Mouse (Mus musculus): ENCODE measurements around the gene Spsb2. TPM values are rescaled to one million over a fixed set of nuclear protein-coding genes. Genes with fewer than 3 reads are reported as not detected.

Spsb2 gene
- total RNA-seq, 1 experiment = 10.1 TPM

GRCm38 (mm10) chr6:124789519-124789918 lies 18.9 kb upstream of the Spsb2 start:
- Histone ChIP-seq H3K4me3 (ENCODE audit: insufficient read depth in 1 of 2, low read depth in 1 of 2, low read length in 2 of 2, poor library complexity in 1 of 2, severe bottlenecking in 1 of 2) (no peak overlapping the region), H3K36me3 (ENCODE audit: control insufficient read depth, insufficient read depth, low read length, poor library complexity, severe bottlenecking) (no peaks in the 10 kb centered on the region), H3K27ac (ENCODE audit: insufficient read depth, low read depth, low read length, poor library complexity, severe bottlenecking) (no peak overlapping the region), H3K9me3 (ENCODE audit: control insufficient read depth, insufficient read depth, low read depth, low read length) (no peaks in the 10 kb centered on the region), H3K4me1 (ENCODE audit: control insufficient read depth in 2 of 2, insufficient read depth in 2 of 2, low read length in 2 of 2, poor library complexity in 1 of 2) (peaks cover 1 to 11% of the 10 kb centered on the region in 2 experiments; a peak in 2 of 4 replicates), H3K9ac (ENCODE audit: insufficient read depth, low read depth, low read length, poor library complexity, severe bottlenecking) (no peak overlapping the region)
- DNase-seq (ENCODE audit: low read depth, low spot score) = no peak
- in situ Hi-C loops (cut with MboI; ENCODE audit: low sequenced_read_pairs in 2 of 2, unreplicated experiment in 2 of 2) = no loop called here
- TF ChIP-seq ZNF384 (IDR thresholded peaks at IDR 0.05; ENCODE audit: low read depth, low read length) (no peak), ZC3H11A (IDR thresholded peaks at IDR 0.05; ENCODE audit: borderline replicate concordance, low read depth, low read length) (no peak), CHD2 (IDR thresholded peaks at IDR 0.05; ENCODE audit: low read depth, low read length) (no peak), HCFC1 (IDR thresholded peaks at IDR 0.05; ENCODE audit: borderline replicate concordance, insufficient read depth, low read length) (no peak), MAFK (IDR thresholded peaks at IDR 0.05; ENCODE audit: insufficient read depth, low read depth, low read length) (no peak)

GRCm38 (mm10) chr6:124790121-124790520 lies 18.3 kb upstream of the Spsb2 start:
- no peaks in the 10 kb centered on the region for H3K36me3 ChIP-seq (ENCODE audit: control insufficient read depth, insufficient read depth, low read length, poor library complexity, severe bottlenecking)
- no peak for DNase-seq (ENCODE audit: low read depth, low spot score)
- peaks cover 1 to 11% of the 10 kb centered on the region in 2 experiments; a peak in 2 of 4 replicates for H3K4me1 ChIP-seq (ENCODE audit: control insufficient read depth in 2 of 2, insufficient read depth in 2 of 2, low read length in 2 of 2, poor library complexity in 1 of 2)
- in situ Hi-C loops (cut with MboI; ENCODE audit: low sequenced_read_pairs in 2 of 2, unreplicated experiment in 2 of 2) = no loop called here
- no peak overlapping the region for H3K4me3 ChIP-seq (ENCODE audit: insufficient read depth in 1 of 2, low read depth in 1 of 2, low read length in 2 of 2, poor library complexity in 1 of 2, severe bottlenecking in 1 of 2)
- H3K9ac ChIP-seq (ENCODE audit: insufficient read depth, low read depth, low read length, poor library complexity, severe bottlenecking) = no peak overlapping the region
- no peaks in the 10 kb centered on the region for H3K9me3 ChIP-seq (ENCODE audit: control insufficient read depth, insufficient read depth, low read depth, low read length)
- TF ChIP-seq ZC3H11A (IDR thresholded peaks at IDR 0.05; ENCODE audit: borderline replicate concordance, low read depth, low read length) (no peak), ZNF384 (IDR thresholded peaks at IDR 0.05; ENCODE audit: low read depth, low read length) (no peak), MAFK (IDR thresholded peaks at IDR 0.05; ENCODE audit: insufficient read depth, low read depth, low read length) (no peak), HCFC1 (IDR thresholded peaks at IDR 0.05; ENCODE audit: borderline replicate concordance, insufficient read depth, low read length) (no peak), CHD2 (IDR thresholded peaks at IDR 0.05; ENCODE audit: low read depth, low read length) (no peak)
- H3K27ac ChIP-seq (ENCODE audit: insufficient read depth, low read depth, low read length, poor library complexity, severe bottlenecking) = no peak overlapping the region

DNA sequence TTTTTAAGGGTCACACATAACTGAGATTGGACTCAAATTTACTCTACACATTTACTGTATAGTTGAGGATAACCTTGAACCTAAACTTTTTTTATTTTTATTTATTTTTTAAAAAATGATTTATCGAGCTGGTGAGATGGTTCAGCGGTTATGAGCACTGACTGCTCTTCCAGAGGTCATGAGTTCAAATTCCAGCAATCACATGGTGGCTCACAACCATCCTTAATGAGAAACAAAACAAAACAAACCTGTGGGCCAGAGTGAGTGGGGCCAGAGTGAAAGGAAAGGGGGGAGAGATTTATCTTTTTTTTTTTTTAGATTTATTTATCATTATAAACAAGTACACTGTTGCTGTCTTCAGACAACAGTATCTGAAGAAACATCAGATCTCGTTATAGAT lies 16.6 kb upstream of the Spsb2 start:
- peaks cover 3% of the 10 kb centered on the region; the same call in 1 of the 2 replicates for H3K36me3 ChIP-seq (ENCODE audit: control insufficient read depth, insufficient read depth, low read length, poor library complexity, severe bottlenecking)

DNA sequence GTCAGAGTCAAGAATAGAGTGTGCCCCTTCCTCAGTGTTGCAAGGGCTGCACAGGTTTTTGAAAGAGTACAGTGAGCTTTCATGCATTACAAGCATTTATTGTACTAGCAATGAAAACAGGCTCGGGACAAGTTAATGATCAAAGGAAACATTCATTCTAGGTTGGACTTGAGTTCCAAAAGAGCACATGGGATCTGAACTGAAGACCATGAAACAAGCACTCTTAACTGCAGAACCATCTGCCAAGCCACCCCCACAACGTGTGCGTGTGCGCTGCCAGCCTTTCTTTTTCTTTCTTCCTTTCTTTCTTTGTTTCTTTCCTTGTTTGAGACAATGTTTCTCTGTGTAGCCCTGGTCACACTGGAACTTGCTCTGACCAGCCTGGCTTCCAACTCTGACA lies 12.7 kb upstream of the Spsb2 start:
- no peaks in the 10 kb centered on the region for H3K9me3 ChIP-seq (ENCODE audit: control insufficient read depth, insufficient read depth, low read depth, low read length)
- peaks cover 0 to 5% of the 10 kb centered on the region in 2 experiments; a peak in 2 of 4 replicates for H3K4me1 ChIP-seq (ENCODE audit: control insufficient read depth in 2 of 2, insufficient read depth in 2 of 2, low read length in 2 of 2, poor library complexity in 1 of 2)
- H3K4me3 ChIP-seq (ENCODE audit: insufficient read depth in 1 of 2, low read depth in 1 of 2, low read length in 2 of 2, poor library complexity in 1 of 2, severe bottlenecking in 1 of 2) = no peak overlapping the region
- peak overlapping the region; percentile 53 for H3K27ac ChIP-seq (ENCODE audit: insufficient read depth, low read depth, low read length, poor library complexity, severe bottlenecking)
- H3K9ac ChIP-seq (ENCODE audit: insufficient read depth, low read depth, low read length, poor library complexity, severe bottlenecking) = no peak overlapping the region
- TF ChIP-seq HCFC1 (IDR thresholded peaks at IDR 0.05; ENCODE audit: borderline replicate concordance, insufficient read depth, low read length) (no peak), MAFK (IDR thresholded peaks at IDR 0.05; ENCODE audit: insufficient read depth, low read depth, low read length) (no peak), CHD2 (IDR thresholded peaks at IDR 0.05; ENCODE audit: low read depth, low read length) (no peak), ZNF384 (IDR thresholded peaks at IDR 0.05; ENCODE audit: low read depth, low read length) (no peak), ZC3H11A (IDR thresholded peaks at IDR 0.05; ENCODE audit: borderline replicate concordance, low read depth, low read length) (no peak)
- H3K36me3 ChIP-seq (ENCODE audit: control insufficient read depth, insufficient read depth, low read length, poor library complexity, severe bottlenecking) = peaks cover 3% of the 10 kb centered on the region; the same call in 1 of the 2 replicates
- in situ Hi-C loops (cut with MboI; ENCODE audit: low sequenced_read_pairs in 2 of 2, unreplicated experiment in 2 of 2) = no loop called here
- no peak for DNase-seq (ENCODE audit: low read depth, low spot score)

More for the DNA sequence above, 16.6 kb upstream of the Spsb2 start:
- Histone ChIP-seq H3K27ac (ENCODE audit: insufficient read depth, low read depth, low read length, poor library complexity, severe bottlenecking) (no peak overlapping the region), H3K9ac (ENCODE audit: insufficient read depth, low read depth, low read length, poor library complexity, severe bottlenecking) (no peak overlapping the region), H3K9me3 (ENCODE audit: control insufficient read depth, insufficient read depth, low read depth, low read length) (no peaks in the 10 kb centered on the region), H3K4me1 (ENCODE audit: control insufficient read depth in 2 of 2, insufficient read depth in 2 of 2, low read length in 2 of 2, poor library complexity in 1 of 2) (peaks cover 1 to 12% of the 10 kb centered on the region in 2 experiments; a peak in 2 of 4 replicates), H3K4me3 (ENCODE audit: insufficient read depth in 1 of 2, low read depth in 1 of 2, low read length in 2 of 2, poor library complexity in 1 of 2, severe bottlenecking in 1 of 2) (no peak overlapping the region)
- in situ Hi-C loops (cut with MboI; ENCODE audit: low sequenced_read_pairs in 2 of 2, unreplicated experiment in 2 of 2) = no loop called here
- TF ChIP-seq CHD2 (IDR thresholded peaks at IDR 0.05; ENCODE audit: low read depth, low read length) = no peak
- TF ChIP-seq MAFK (IDR thresholded peaks at IDR 0.05; ENCODE audit: insufficient read depth, low read depth, low read length) = no peak
- no peak for TF ChIP-seq ZC3H11A (IDR thresholded peaks at IDR 0.05; ENCODE audit: borderline replicate concordance, low read depth, low read length)
- no peak for TF ChIP-seq ZNF384 (IDR thresholded peaks at IDR 0.05; ENCODE audit: low read depth, low read length)
- no peak for TF ChIP-seq HCFC1 (IDR thresholded peaks at IDR 0.05; ENCODE audit: borderline replicate concordance, insufficient read depth, low read length)
- DNase-seq (ENCODE audit: low read depth, low spot score) = no peak
